Mouse (Mus musculus) heart, embryonic 15.5 days (tissue): ENCODE measurements around the gene Arid1a. TPM values are rescaled to one million over a fixed set of nuclear protein-coding genes. Genes with fewer than 3 reads are reported as not detected.

Experiments used
- ATAC-seq: fragments of 200-750 bp; cut with Nextera tagmentation; replicated peaks from 2 replicates; pipeline ENCODE4 v1.8.0; 2017; ENCODE audit warnings: low read depth, moderate TSS enrichment; ENCODE audit not compliant: insufficient number of reproducible peaks, insufficient read depth, low FRiP score
- H3K27ac ChIP-seq: fragments of 300-500 bp; sonication (generic); 2 replicates; pipeline ENCODE4 v1.5.1; 2015; ENCODE audit warnings: mild to moderate bottlenecking, inconsistent platforms
- H3K27me3 ChIP-seq: fragments of 300-500 bp; sonication (generic); 2 replicates; pipeline ENCODE4 v1.6.1; 2015; ENCODE audit warnings: inconsistent platforms
- H3K36me3 ChIP-seq: fragments of 300-500 bp; sonication (generic); 2 replicates; pipeline ENCODE4 v1.6.1; 2015; ENCODE audit warnings: mild to moderate bottlenecking, inconsistent platforms
- H3K4me1 ChIP-seq: fragments of 300-500 bp; sonication (generic); replicated peaks from 2 replicates; pipeline ENCODE4 v1.6.1; 2015; ENCODE audit warnings: inconsistent platforms
- H3K4me2 ChIP-seq: fragments of 300-500 bp; sonication (generic); 2 replicates; pipeline ENCODE4 v1.6.1; 2015; ENCODE audit warnings: inconsistent platforms, mild to moderate bottlenecking, moderate library complexity
- H3K4me3 ChIP-seq: fragments of 300-500 bp; sonication (generic); 2 replicates; pipeline ENCODE4 v1.5.1; 2015; ENCODE audit warnings: mild to moderate bottlenecking, inconsistent platforms
- H3K9ac ChIP-seq: fragments of 300-500 bp; sonication (generic); 2 replicates; pipeline ENCODE4 v1.6.1; 2015; ENCODE audit warnings: mild to moderate bottlenecking, inconsistent platforms
- H3K9me3 ChIP-seq: fragments of 300-500 bp; sonication (generic); replicated peaks from 2 replicates; pipeline ENCODE4 v1.6.1; 2016; ENCODE audit warnings: inconsistent platforms
- WGBS: fragments of 180-500 bp; shearing (Covaris S2); methylation state at CpG from one replicate; pipeline ENCODE4 v1.1.7; 2015; ENCODE audit warnings: mixed read lengths; 5-methylcytosine and 5-hydroxymethylcytosine counted together
- polyA plus RNA-seq: library from polyadenylated mRNA; unstranded; fragments of >200 nt; fragmentation: Nextera tagmentation; extraction: Ambion mirVana; gene quantifications from 2 replicates; pipeline ENCODE4 v1.2.1, GENCODE M21; 2015

Arid1a gene
- polyA plus RNA-seq, 1 experiment from 2014 or later, result 16.5 TPM

- peak overlapping the region; percentile 68 for H3K4me2 ChIP-seq
- H3K9ac ChIP-seq, result no peak overlapping the region
- H3K9me3 ChIP-seq, result no peaks in the 10 kb centered on the region
- no peak for ATAC-seq
- H3K4me1 ChIP-seq, result peaks cover 57% of the 10 kb centered on the region
- peak overlapping the region; percentile 67 for H3K4me3 ChIP-seq
- peak overlapping the region; percentile 99 for H3K27ac ChIP-seq
- H3K36me3 ChIP-seq, result no peaks in the 10 kb centered on the region
- H3K27me3 ChIP-seq, result no peaks in the 10 kb centered on the region
- WGBS, result 20% methylated on average over 10 of the region's 10 CpGs
Observed at GRCm38 (mm10) chr4:133673666-133674330, 82.8 kb downstream of the Arid1a start.

- no peaks in the 10 kb centered on the region for H3K36me3 ChIP-seq
- no peak; the same call in 1 of the 2 replicates for ATAC-seq
- H3K4me1 ChIP-seq, result peaks cover 57% of the 10 kb centered on the region
- no peaks in the 10 kb centered on the region for H3K9me3 ChIP-seq
- peak overlapping the region; percentile 68 for H3K4me2 ChIP-seq
- H3K4me3 ChIP-seq, result peak overlapping the region; percentile 67
- peak overlapping the region; percentile 80 for H3K9ac ChIP-seq
- H3K27me3 ChIP-seq, result no peaks in the 10 kb centered on the region
- 2% methylated on average over 24 of the region's 24 CpGs for WGBS
- H3K27ac ChIP-seq, result peak overlapping the region; percentile 99
Observed at GRCm38 (mm10) chr4:133672845-133673647, 83.5 kb downstream of the Arid1a start.

GRCm38 (mm10) chr4:133671881-133672844, 84.4 kb downstream of the Arid1a start, which contains the start of gene Pigv:
TSS of gene Pigv (minus strand) at chr4:133672647.
- Histone ChIP-seq H3K27ac (peak within 1 kb of the TSS; percentile 99), H3K36me3 (no peaks in the 10 kb centered on the region), H3K27me3 (no peaks in the 10 kb centered on the region), H3K4me2 (peak within 1 kb of the TSS; percentile 68), H3K4me3 (peak within 1 kb of the TSS; percentile 67), H3K9ac (peak within 1 kb of the TSS; percentile 80), H3K4me1 (peaks cover 55% of the 10 kb centered on the region), H3K9me3 (no peaks in the 10 kb centered on the region)
- WGBS, result under 1% methylated on average over 76 of the region's 76 CpGs
- peak; percentile 90 for ATAC-seq

GRCm38 (mm10) chr4:133671184-133671880, 85.2 kb downstream of the Arid1a start:
- 4% methylated on average over 13 of the region's 13 CpGs for WGBS
- Histone ChIP-seq H3K4me3 (peak overlapping the region; percentile 67), H3K36me3 (no peaks in the 10 kb centered on the region), H3K9me3 (no peaks in the 10 kb centered on the region), H3K4me1 (peaks cover 47% of the 10 kb centered on the region), H3K27ac (peak overlapping the region; percentile 99), H3K9ac (peak overlapping the region; percentile 80), H3K27me3 (no peaks in the 10 kb centered on the region), H3K4me2 (peak overlapping the region; percentile 68)
- no peak for ATAC-seq

- H3K36me3 ChIP-seq, result peaks cover 4% of the 10 kb centered on the region; the same call in 1 of the 2 replicates
- H3K4me2 ChIP-seq, result no peak overlapping the region
- H3K9ac ChIP-seq, result no peak overlapping the region
- peaks cover 31% of the 10 kb centered on the region for H3K4me1 ChIP-seq
- 54% methylated on average over 6 of the region's 6 CpGs for WGBS
- no peaks in the 10 kb centered on the region for H3K27me3 ChIP-seq
- H3K4me3 ChIP-seq, result no peak overlapping the region
- no peak for ATAC-seq
- no peak overlapping the region for H3K27ac ChIP-seq
- no peaks in the 10 kb centered on the region for H3K9me3 ChIP-seq
Observed at GRCm38 (mm10) chr4:133669652-133670210, 86.8 kb downstream of the Arid1a start.

GRCm38 (mm10) chr4:133668537-133668936, 88.0 kb downstream of the Arid1a start:
- Histone ChIP-seq H3K27ac (no peak overlapping the region), H3K4me3 (no peak overlapping the region), H3K36me3 (peaks cover 8% of the 10 kb centered on the region; the same call in 1 of the 2 replicates), H3K4me2 (no peak overlapping the region), H3K4me1 (peaks cover 20% of the 10 kb centered on the region), H3K27me3 (no peaks in the 10 kb centered on the region), H3K9ac (no peak overlapping the region), H3K9me3 (no peaks in the 10 kb centered on the region)
- 74% methylated on average over 3 of the region's 3 CpGs for WGBS
- ATAC-seq, result no peak

GRCm38 (mm10) chr4:133666199-133666598, 90.4 kb downstream of the Arid1a start:
- no peaks in the 10 kb centered on the region for H3K9me3 ChIP-seq
- peak overlapping the region; percentile 31; the same call in 1 of the 2 replicates for H3K27ac ChIP-seq
- ATAC-seq, result no peak
- no peak overlapping the region for H3K9ac ChIP-seq
- H3K4me3 ChIP-seq, result no peak overlapping the region
- H3K4me2 ChIP-seq, result no peak overlapping the region
- H3K36me3 ChIP-seq, result peaks cover 16% of the 10 kb centered on the region; the same call in 1 of the 2 replicates
- H3K27me3 ChIP-seq, result no peaks in the 10 kb centered on the region
- WGBS, result 73% methylated on average over 6 of the region's 6 CpGs
- H3K4me1 ChIP-seq, result peaks cover 11% of the 10 kb centered on the region

GRCm38 (mm10) chr4:133665118-133665517, 91.5 kb downstream of the Arid1a start:
- Histone ChIP-seq H3K4me2 (no peak overlapping the region), H3K4me1 (peaks cover 12% of the 10 kb centered on the region), H3K9ac (no peak overlapping the region), H3K36me3 (peaks cover 16% of the 10 kb centered on the region; the same call in 1 of the 2 replicates), H3K27ac (no peak overlapping the region), H3K27me3 (no peaks in the 10 kb centered on the region), H3K4me3 (no peak overlapping the region), H3K9me3 (no peaks in the 10 kb centered on the region)
- ATAC-seq, result no peak
- WGBS, result 62% methylated on average over 11 of the region's 11 CpGs

- no peak for ATAC-seq
- Histone ChIP-seq H3K27me3 (no peaks in the 10 kb centered on the region), H3K4me3 (no peak overlapping the region), H3K36me3 (peaks cover 16% of the 10 kb centered on the region; the same call in 1 of the 2 replicates), H3K9ac (no peak overlapping the region), H3K9me3 (no peaks in the 10 kb centered on the region), H3K4me2 (no peak overlapping the region), H3K4me1 (peaks cover 25% of the 10 kb centered on the region), H3K27ac (no peak overlapping the region)
- WGBS, result 64% methylated on average over 8 of the region's 8 CpGs
Observed at GRCm38 (mm10) chr4:133662945-133663344, 93.6 kb downstream of the Arid1a start.

GRCm38 (mm10) chr4:133662421-133662820, 94.1 kb downstream of the Arid1a start:
- no peak overlapping the region for H3K4me3 ChIP-seq
- H3K9me3 ChIP-seq, result no peaks in the 10 kb centered on the region
- H3K4me2 ChIP-seq, result no peak overlapping the region
- peaks cover 25% of the 10 kb centered on the region for H3K4me1 ChIP-seq
- WGBS, result 90% methylated on average over 8 of the region's 8 CpGs
- ATAC-seq, result no peak
- H3K9ac ChIP-seq, result no peak overlapping the region
- no peak overlapping the region for H3K27ac ChIP-seq
- no peaks in the 10 kb centered on the region for H3K27me3 ChIP-seq
- H3K36me3 ChIP-seq, result peaks cover 16% of the 10 kb centered on the region; the same call in 1 of the 2 replicates
